Mouse (Mus musculus) gastrocnemius, adult 2 months (tissue): Measurements from ENCODE around the gene Akap11. TPM values are rescaled to one million over a fixed set of nuclear protein-coding genes. Genes with fewer than 3 reads are reported as not detected.

Source experiments
- DNase-seq: peaks from one replicate; pipeline ENCODE4 v3.0.0; 2022
- H3K27ac ChIP-seq: fragments of 200-600 bp; 2 replicates; pipeline ENCODE4 v1.8.1; 2022; ENCODE audit warnings: mild to moderate bottlenecking
- H3K4me3 ChIP-seq: fragments of 200-600 bp; 2 replicates; pipeline ENCODE4 v1.8.1; 2022; ENCODE audit warnings: mild to moderate bottlenecking, moderate library complexity
- CTCF ChIP-seq: fragments of 200-600 bp; IDR thresholded peaks from 2 replicates; pipeline ENCODE4 v1.8.1; 2022; ENCODE audit warnings: antibody characterized with exemption, mild to moderate bottlenecking, moderate library complexity
- intact Hi-C: fragments of 180-260 bp; cut with DNase I; formaldehyde crosslinking; loops from one replicate; pipeline ENCODE4 v1.15.1; 2025
- total RNA-seq, 2 experiments: library from RNA; stranded (reverse); gene quantifications; 2 replicates each; pipeline ENCODE4 v1.2.3; 2021

Akap11 gene
- total RNA-seq, 2 experiments from 2014 or later, result 14.2 to 20.9 TPM

- Histone ChIP-seq H3K4me3 (no peak overlapping the region), H3K27ac (no peak overlapping the region)
- intact Hi-C loops, result no loop called here
- no peak for TF ChIP-seq CTCF
- no peak for DNase-seq
Observed at GRCm38 (mm10) chr14:78539821-78540220, 3.2 kb upstream of the Akap11 start.

- intact Hi-C loops, result no loop called here
- Histone ChIP-seq H3K4me3 (no peak overlapping the region), H3K27ac (peak overlapping the region; percentile 95)
- peak; percentile 8; the same call in 1 of the 2 replicates for TF ChIP-seq CTCF
- peak; percentile 81 for DNase-seq
Observed at GRCm38 (mm10) chr14:78538572-78539320, 2.1 kb upstream of the Akap11 start.

GRCm38 (mm10) chr14:78537551-78537950 is 943 bp upstream of the Akap11 start:
- TF ChIP-seq CTCF, result no peak
- DNase-seq, result no peak
- intact Hi-C loops, result no loop called here
- Histone ChIP-seq H3K4me3 (peak overlapping the region; percentile 93), H3K27ac (peak overlapping the region; percentile 95)

- DNase-seq, result no peak
- intact Hi-C loops, result no loop called here
- H3K27ac ChIP-seq, result peak overlapping the region; percentile 95; the same call in 1 of the 2 replicates
Observed at GRCm38 (mm10) chr14:78535366-78535765, 1.2 kb downstream of the Akap11 start.

GRCm38 (mm10) chr14:78534651-78535050 is 2.0 kb downstream of the Akap11 start:
- TF ChIP-seq CTCF, result no peak
- Histone ChIP-seq H3K4me3 (no peak overlapping the region; the same call in 1 of the 2 replicates), H3K27ac (no peak overlapping the region)
- intact Hi-C loops, result no loop called here
- DNase-seq, result no peak

More at GRCm38 (mm10) chr14:78535366-78535765, 1.2 kb downstream of the Akap11 start:
- peak overlapping the region; percentile 93 for H3K4me3 ChIP-seq
- no peak for TF ChIP-seq CTCF

- DNase-seq, result no peak
- intact Hi-C loops, result no loop called here
- no peak for TF ChIP-seq CTCF
Observed at GRCm38 (mm10) chr14:78533701-78534100, 2.9 kb downstream of the Akap11 start.

GRCm38 (mm10) chr14:78532345-78532744 is 4.3 kb downstream of the Akap11 start:
- no peak overlapping the region for H3K27ac ChIP-seq
- no peak overlapping the region for H3K4me3 ChIP-seq
- DNase-seq, result no peak
- intact Hi-C loops, result no loop called here
- no peak for TF ChIP-seq CTCF

More at GRCm38 (mm10) chr14:78533701-78534100, 2.9 kb downstream of the Akap11 start:
- Histone ChIP-seq H3K4me3 (no peak overlapping the region), H3K27ac (no peak overlapping the region)

- no peak for DNase-seq
- intact Hi-C loops, result no loop called here
- no peak for TF ChIP-seq CTCF
- Histone ChIP-seq H3K27ac (no peak overlapping the region), H3K4me3 (no peak overlapping the region)
Observed at GRCm38 (mm10) chr14:78530256-78530655, 6.4 kb downstream of the Akap11 start.

GRCm38 (mm10) chr14:78528461-78529425 is 7.9 kb downstream of the Akap11 start:
- no peak for TF ChIP-seq CTCF
- intact Hi-C loops, result no loop called here
- Histone ChIP-seq H3K4me3 (peak overlapping the region; percentile 4; the same call in 1 of the 2 replicates), H3K27ac (peak overlapping the region; percentile 35; the same call in 1 of the 2 replicates)
- no peak for DNase-seq

- H3K27ac ChIP-seq, result no peak overlapping the region
- intact Hi-C loops, result no loop called here
Observed at GRCm38 (mm10) chr14:78526907-78527306, 9.7 kb downstream of the Akap11 start.

GRCm38 (mm10) chr14:78526475-78526874 is 10.1 kb downstream of the Akap11 start:
- no peak overlapping the region for H3K4me3 ChIP-seq
- H3K27ac ChIP-seq, result no peak overlapping the region
- TF ChIP-seq CTCF, result no peak
- intact Hi-C loops, result no loop called here
- no peak for DNase-seq

More at GRCm38 (mm10) chr14:78526907-78527306, 9.7 kb downstream of the Akap11 start:
- DNase-seq, result no peak
- TF ChIP-seq CTCF, result no peak
- no peak overlapping the region for H3K4me3 ChIP-seq

GRCm38 (mm10) chr14:78525611-78526457 is 10.8 kb downstream of the Akap11 start:
- TF ChIP-seq CTCF, result no peak
- no peak for DNase-seq
- intact Hi-C loops, result no loop called here
- H3K4me3 ChIP-seq, result no peak overlapping the region
- H3K27ac ChIP-seq, result no peak overlapping the region
